Mouse (Mus musculus) heart, postnatal 0 days (tissue): Measurements from ENCODE around the gene Slc6a5.

Experiments
- CTCF ChIP-seq: IDR thresholded peaks from 2 replicates; pipeline ENCODE4 v1.5.1; 2016; ENCODE audit warnings: antibody characterized with exemption, control low read depth, low read depth
- EP300 ChIP-seq: IDR thresholded peaks from 2 replicates; pipeline ENCODE4 v1.6.1; 2016; ENCODE audit warnings: antibody characterized with exemption, low read depth

- TF ChIP-seq EP300 (no peak), CTCF (no peak)
Measured at GRCm38 (mm10) chr7:49975441-49976121, 65.6 kb downstream of the Slc6a5 start.
